Mouse (Mus musculus): ENCODE measurements at regions not wholly inside any gene's neighbourhood (a gene's known extent, or its start where the extent isn't known, plus 50 kb on each side); places are given as distances from the start of the nearest gene placed in this dataset.

GRCm38 (mm10) chr7:117931234-117931895 lies 184.6 kb downstream of the Rps15a start:
- H3K27me3 ChIP-seq (replicated peaks) = no peaks in the 10 kb centered on the region
- WGBS = 72% methylated on average over 12 of the region's 12 CpGs
- H3K9me3 ChIP-seq (replicated peaks) = no peaks in the 10 kb centered on the region
- H3K4me1 ChIP-seq (replicated peaks) = no peaks in the 10 kb centered on the region
- H3K9ac ChIP-seq = no peak overlapping the region
- H3K4me2 ChIP-seq = no peak overlapping the region
- H3K36me3 ChIP-seq = no peaks in the 10 kb centered on the region
- H3K4me3 ChIP-seq = no peak overlapping the region
- H3K27ac ChIP-seq (ENCODE audit: poor library complexity, severe bottlenecking) = no peak overlapping the region
- no peak for ATAC-seq (ENCODE audit: insufficient number of reproducible peaks, low FRiP score)

GRCm38 (mm10) chr7:117930392-117930791 lies 185.6 kb downstream of the Rps15a start:
- H3K27me3 ChIP-seq (replicated peaks) = no peaks in the 10 kb centered on the region
- H3K27ac ChIP-seq (ENCODE audit: poor library complexity, severe bottlenecking) = no peak overlapping the region
- H3K36me3 ChIP-seq = no peaks in the 10 kb centered on the region
- no peak overlapping the region for H3K4me2 ChIP-seq
- H3K9me3 ChIP-seq (replicated peaks) = no peaks in the 10 kb centered on the region
- 82% methylated on average over 9 of the region's 9 CpGs for WGBS
- H3K4me1 ChIP-seq (replicated peaks) = no peaks in the 10 kb centered on the region
- no peak overlapping the region for H3K4me3 ChIP-seq
- ATAC-seq (ENCODE audit: insufficient number of reproducible peaks, low FRiP score) = no peak
- H3K9ac ChIP-seq = no peak overlapping the region

- H3K9ac ChIP-seq = no peak overlapping the region
- H3K4me1 ChIP-seq (replicated peaks) = no peaks in the 10 kb centered on the region
- no peaks in the 10 kb centered on the region for H3K27me3 ChIP-seq (replicated peaks)
- no peak overlapping the region for H3K27ac ChIP-seq (ENCODE audit: poor library complexity, severe bottlenecking)
- 11% methylated on average over 1 of the region's 1 CpGs for WGBS
- no peaks in the 10 kb centered on the region for H3K36me3 ChIP-seq
- H3K4me3 ChIP-seq = no peak overlapping the region
- H3K4me2 ChIP-seq = no peak overlapping the region
- ATAC-seq (ENCODE audit: insufficient number of reproducible peaks, low FRiP score) = no peak
- no peaks in the 10 kb centered on the region for H3K9me3 ChIP-seq (replicated peaks)
Observed at GRCm38 (mm10) chr7:117926396-117926795, 189.6 kb downstream of the Rps15a start.

- Histone ChIP-seq H3K4me1 (replicated peaks) (no peaks in the 10 kb centered on the region), H3K4me3 (no peak overlapping the region), H3K9me3 (replicated peaks) (no peaks in the 10 kb centered on the region), H3K9ac (no peak overlapping the region), H3K4me2 (no peak overlapping the region), H3K27ac (ENCODE audit: poor library complexity, severe bottlenecking) (no peak overlapping the region), H3K27me3 (replicated peaks) (no peaks in the 10 kb centered on the region), H3K36me3 (no peaks in the 10 kb centered on the region)
- ATAC-seq (ENCODE audit: insufficient number of reproducible peaks, low FRiP score) = no peak
Observed at GRCm38 (mm10) chr7:117922270-117922669, 193.7 kb downstream of the Rps15a start.

GRCm38 (mm10) chr7:117918206-117918995 lies 197.6 kb downstream of the Rps15a start:
- WGBS = 80% methylated on average over 10 of the region's 10 CpGs
- ATAC-seq (ENCODE audit: insufficient number of reproducible peaks, low FRiP score) = no peak
- H3K27ac ChIP-seq (ENCODE audit: poor library complexity, severe bottlenecking) = no peak overlapping the region
- no peak overlapping the region for H3K4me3 ChIP-seq
- no peaks in the 10 kb centered on the region for H3K27me3 ChIP-seq (replicated peaks)
- H3K9me3 ChIP-seq (replicated peaks) = no peaks in the 10 kb centered on the region
- H3K36me3 ChIP-seq = no peaks in the 10 kb centered on the region
- H3K4me2 ChIP-seq = no peak overlapping the region
- H3K9ac ChIP-seq = no peak overlapping the region
- H3K4me1 ChIP-seq (replicated peaks) = peaks cover 10% of the 10 kb centered on the region

- Histone ChIP-seq H3K27ac (ENCODE audit: poor library complexity, severe bottlenecking) (no peak overlapping the region), H3K4me1 (replicated peaks) (peaks cover 10% of the 10 kb centered on the region), H3K9me3 (replicated peaks) (no peaks in the 10 kb centered on the region), H3K36me3 (no peaks in the 10 kb centered on the region), H3K9ac (no peak overlapping the region), H3K4me3 (no peak overlapping the region), H3K27me3 (replicated peaks) (no peaks in the 10 kb centered on the region), H3K4me2 (no peak overlapping the region)
- no peak for ATAC-seq (ENCODE audit: insufficient number of reproducible peaks, low FRiP score)
- 85% methylated on average over 6 of the region's 6 CpGs for WGBS
Observed at GRCm38 (mm10) chr7:117916915-117917314, 199.1 kb downstream of the Rps15a start.

GRCm38 (mm10) chr7:117912453-117912852 lies 203.5 kb downstream of the Rps15a start:
- Histone ChIP-seq H3K36me3 (no peaks in the 10 kb centered on the region), H3K4me3 (no peak overlapping the region), H3K4me2 (no peak overlapping the region), H3K9me3 (replicated peaks) (no peaks in the 10 kb centered on the region), H3K27ac (ENCODE audit: poor library complexity, severe bottlenecking) (peak overlapping the region; percentile 43; the same call in 1 of the 2 replicates), H3K27me3 (replicated peaks) (no peaks in the 10 kb centered on the region), H3K4me1 (replicated peaks) (peaks cover 10% of the 10 kb centered on the region), H3K9ac (no peak overlapping the region)
- WGBS = 64% methylated on average over 3 of the region's 3 CpGs
- no peak for ATAC-seq (ENCODE audit: insufficient number of reproducible peaks, low FRiP score)

- H3K4me2 ChIP-seq = no peak overlapping the region
- H3K27me3 ChIP-seq (replicated peaks) = no peaks in the 10 kb centered on the region
- no peak overlapping the region for H3K4me3 ChIP-seq
- no peak for ATAC-seq (ENCODE audit: insufficient number of reproducible peaks, low FRiP score)
- peaks cover 10% of the 10 kb centered on the region for H3K4me1 ChIP-seq (replicated peaks)
- H3K9me3 ChIP-seq (replicated peaks) = no peaks in the 10 kb centered on the region
- H3K36me3 ChIP-seq = no peaks in the 10 kb centered on the region
- WGBS = 79% methylated on average over 3 of the region's 3 CpGs
- H3K27ac ChIP-seq (ENCODE audit: poor library complexity, severe bottlenecking) = no peak overlapping the region
- no peak overlapping the region for H3K9ac ChIP-seq
Observed at GRCm38 (mm10) chr7:117911062-117911461, 204.9 kb downstream of the Rps15a start.

GRCm38 (mm10) chr7:117896528-117896927 lies 219.5 kb downstream of the Rps15a start:
- Histone ChIP-seq H3K27me3 (replicated peaks) (no peaks in the 10 kb centered on the region), H3K4me2 (no peak overlapping the region), H3K9ac (no peak overlapping the region), H3K4me1 (replicated peaks) (no peaks in the 10 kb centered on the region), H3K9me3 (replicated peaks) (no peaks in the 10 kb centered on the region), H3K27ac (ENCODE audit: poor library complexity, severe bottlenecking) (no peak overlapping the region), H3K4me3 (no peak overlapping the region), H3K36me3 (no peaks in the 10 kb centered on the region)
- WGBS = 69% methylated on average over 2 of the region's 2 CpGs
- ATAC-seq (ENCODE audit: insufficient number of reproducible peaks, low FRiP score) = no peak

- 71% methylated on average over 6 of the region's 6 CpGs for WGBS
- Histone ChIP-seq H3K36me3 (no peaks in the 10 kb centered on the region), H3K4me2 (no peak overlapping the region), H3K4me1 (replicated peaks) (no peaks in the 10 kb centered on the region), H3K9me3 (replicated peaks) (no peaks in the 10 kb centered on the region), H3K27me3 (replicated peaks) (peaks cover 16% of the 10 kb centered on the region; the same call in 1 of the 2 replicates), H3K4me3 (no peak overlapping the region), H3K9ac (no peak overlapping the region), H3K27ac (ENCODE audit: poor library complexity, severe bottlenecking) (no peak overlapping the region)
- ATAC-seq (ENCODE audit: insufficient number of reproducible peaks, low FRiP score) = no peak
Observed at GRCm38 (mm10) chr7:117887288-117887687, 228.7 kb downstream of the Rps15a start.

- Histone ChIP-seq H3K27ac (ENCODE audit: poor library complexity, severe bottlenecking) (no peak overlapping the region), H3K9me3 (replicated peaks) (no peaks in the 10 kb centered on the region), H3K27me3 (replicated peaks) (peaks cover 24% of the 10 kb centered on the region), H3K4me3 (no peak overlapping the region), H3K36me3 (no peaks in the 10 kb centered on the region), H3K4me1 (replicated peaks) (no peaks in the 10 kb centered on the region), H3K9ac (no peak overlapping the region), H3K4me2 (peak overlapping the region; percentile 36; the same call in 1 of the 2 replicates)
- WGBS = 9% methylated on average over 13 of the region's 13 CpGs
- ATAC-seq (ENCODE audit: insufficient number of reproducible peaks, low FRiP score) = no peak
Observed at GRCm38 (mm10) chr7:117882803-117883202, 233.2 kb downstream of the Rps15a start.

All from heart, embryonic 12.5 days (tissue).